Mouse (Mus musculus) forebrain, embryonic 15.5 days (tissue): ENCODE measurements around the gene Gm10134. TPM values are rescaled to one million over a fixed set of nuclear protein-coding genes. Genes with fewer than 3 reads are reported as not detected.

Experiments
- ATAC-seq: fragments of 200-750 bp; cut with Nextera tagmentation; replicated peaks from 2 replicates; pipeline ENCODE4 v1.8.0; 2017; ENCODE audit warnings: mild to moderate bottlenecking, moderate TSS enrichment, moderate library complexity
- H3K27ac ChIP-seq: fragments of 300-500 bp; sonication (generic); replicated peaks from 2 replicates; pipeline ENCODE4 v1.5.1; 2015; ENCODE audit warnings: mild to moderate bottlenecking, inconsistent platforms
- H3K27me3 ChIP-seq: fragments of 300-500 bp; sonication (generic); 2 replicates; pipeline ENCODE4 v1.6.1; 2015; ENCODE audit warnings: inconsistent platforms
- H3K36me3 ChIP-seq: fragments of 300-500 bp; sonication (generic); 2 replicates; pipeline ENCODE4 v1.6.1; 2015; ENCODE audit warnings: mild to moderate bottlenecking, inconsistent platforms
- H3K4me1 ChIP-seq: fragments of 300-500 bp; sonication (generic); 2 replicates; pipeline ENCODE4 v1.6.1; 2015; ENCODE audit warnings: inconsistent platforms
- H3K4me2 ChIP-seq: fragments of 300-500 bp; sonication (generic); replicated peaks from 2 replicates; pipeline ENCODE4 v1.6.1; 2015; ENCODE audit warnings: mild to moderate bottlenecking, inconsistent platforms
- H3K4me3 ChIP-seq: fragments of 300-500 bp; sonication (generic); 2 replicates; pipeline ENCODE4 v1.5.1; 2015; ENCODE audit warnings: mild to moderate bottlenecking, inconsistent platforms
- H3K9ac ChIP-seq: fragments of 300-500 bp; sonication (generic); replicated peaks from 2 replicates; pipeline ENCODE4 v1.6.1; 2015; ENCODE audit warnings: mild to moderate bottlenecking, inconsistent platforms
- H3K9me3 ChIP-seq: fragments of 300-500 bp; sonication (generic); 2 replicates; pipeline ENCODE4 v1.6.1; 2016; ENCODE audit warnings: inconsistent platforms
- WGBS: fragments of 180-500 bp; shearing (Covaris S2); methylation state at CpG from one replicate; pipeline ENCODE4 v1.1.7; 2015; ENCODE audit warnings: mixed read lengths; 5-methylcytosine and 5-hydroxymethylcytosine counted together
- polyA plus RNA-seq: library from polyadenylated mRNA; unstranded; fragments of >200 nt; fragmentation: Nextera tagmentation; extraction: Ambion mirVana; gene quantifications from 2 replicates; pipeline ENCODE4 v1.2.1, GENCODE M21; 2015

Gene Gm10134
- polyA plus RNA-seq, 1 experiment from 2014 or later: 0.92 TPM

GRCm38 (mm10) chr2:28525943-28526876 is 20.3 kb downstream of the Gm10134 start:
- H3K4me3 ChIP-seq: no peak overlapping the region
- H3K4me2 ChIP-seq: no peak overlapping the region; the same call in 1 of the 2 replicates
- peak overlapping the region; percentile 81 for H3K27ac ChIP-seq
- H3K9ac ChIP-seq: no peak overlapping the region
- peaks cover 85% of the 10 kb centered on the region for H3K4me1 ChIP-seq
- H3K27me3 ChIP-seq: no peaks in the 10 kb centered on the region
- 41% methylated on average over 12 of the region's 12 CpGs for WGBS
- ATAC-seq: no peak
- no peaks in the 10 kb centered on the region for H3K9me3 ChIP-seq
- peaks cover 5% of the 10 kb centered on the region; the same call in 1 of the 2 replicates for H3K36me3 ChIP-seq

- Histone ChIP-seq H3K36me3 (no peaks in the 10 kb centered on the region), H3K4me3 (no peak overlapping the region), H3K4me2 (no peak overlapping the region), H3K27ac (no peak overlapping the region), H3K4me1 (peaks cover 79% of the 10 kb centered on the region), H3K27me3 (no peaks in the 10 kb centered on the region), H3K9ac (no peak overlapping the region), H3K9me3 (no peaks in the 10 kb centered on the region)
- ATAC-seq: no peak
- 84% methylated on average over 20 of the region's 20 CpGs for WGBS
Observed at GRCm38 (mm10) chr2:28527436-28528353, 21.8 kb downstream of the Gm10134 start.

DNA sequence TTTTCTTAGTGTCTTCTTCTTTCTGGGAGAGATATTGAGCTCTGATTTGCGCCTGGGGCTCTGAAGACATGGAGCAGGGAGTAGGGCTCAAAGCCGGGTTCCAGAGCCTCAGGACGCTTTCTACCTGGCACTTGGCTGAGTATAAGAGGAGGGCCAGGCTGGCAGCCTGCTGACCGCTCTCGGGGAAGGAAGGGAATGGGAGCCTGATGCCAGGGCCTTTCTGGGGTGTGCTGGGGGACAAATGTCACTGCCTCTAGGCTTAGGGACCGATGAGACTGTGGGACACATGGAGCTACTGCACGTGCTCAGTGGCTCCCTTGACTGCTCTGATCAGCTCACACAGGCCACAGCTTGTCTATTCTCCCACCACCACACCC is 22.4 kb downstream of the Gm10134 start:
- Histone ChIP-seq H3K27ac (no peak overlapping the region), H3K4me1 (peaks cover 82% of the 10 kb centered on the region), H3K27me3 (no peaks in the 10 kb centered on the region), H3K9ac (no peak overlapping the region), H3K9me3 (no peaks in the 10 kb centered on the region), H3K36me3 (no peaks in the 10 kb centered on the region), H3K4me3 (no peak overlapping the region), H3K4me2 (no peak overlapping the region)
- WGBS: 85% methylated on average over 7 of the region's 7 CpGs
- no peak for ATAC-seq

- peak overlapping the region; percentile 21; the same call in 1 of the 2 replicates for H3K27ac ChIP-seq
- WGBS: 71% methylated on average over 4 of the region's 4 CpGs
- no peak overlapping the region for H3K9ac ChIP-seq
- H3K27me3 ChIP-seq: no peaks in the 10 kb centered on the region
- H3K36me3 ChIP-seq: no peaks in the 10 kb centered on the region
- no peak overlapping the region for H3K4me2 ChIP-seq
- peaks cover 82% of the 10 kb centered on the region for H3K4me1 ChIP-seq
- no peak overlapping the region for H3K4me3 ChIP-seq
- H3K9me3 ChIP-seq: no peaks in the 10 kb centered on the region
- ATAC-seq: no peak
Observed at GRCm38 (mm10) chr2:28529856-28530255, 24.0 kb downstream of the Gm10134 start.

GRCm38 (mm10) chr2:28530311-28530710 is 24.4 kb downstream of the Gm10134 start:
- H3K4me1 ChIP-seq: peaks cover 82% of the 10 kb centered on the region
- H3K27me3 ChIP-seq: no peaks in the 10 kb centered on the region
- no peaks in the 10 kb centered on the region for H3K36me3 ChIP-seq
- H3K4me2 ChIP-seq: no peak overlapping the region
- no peaks in the 10 kb centered on the region for H3K9me3 ChIP-seq
- H3K4me3 ChIP-seq: no peak overlapping the region
- H3K9ac ChIP-seq: no peak overlapping the region
- no peak for ATAC-seq
- WGBS: 66% methylated on average over 7 of the region's 7 CpGs
- 0 out of 2 replicates have a peak overlapping the region, but pooled peaks have one; percentile 21 for H3K27ac ChIP-seq

DNA sequence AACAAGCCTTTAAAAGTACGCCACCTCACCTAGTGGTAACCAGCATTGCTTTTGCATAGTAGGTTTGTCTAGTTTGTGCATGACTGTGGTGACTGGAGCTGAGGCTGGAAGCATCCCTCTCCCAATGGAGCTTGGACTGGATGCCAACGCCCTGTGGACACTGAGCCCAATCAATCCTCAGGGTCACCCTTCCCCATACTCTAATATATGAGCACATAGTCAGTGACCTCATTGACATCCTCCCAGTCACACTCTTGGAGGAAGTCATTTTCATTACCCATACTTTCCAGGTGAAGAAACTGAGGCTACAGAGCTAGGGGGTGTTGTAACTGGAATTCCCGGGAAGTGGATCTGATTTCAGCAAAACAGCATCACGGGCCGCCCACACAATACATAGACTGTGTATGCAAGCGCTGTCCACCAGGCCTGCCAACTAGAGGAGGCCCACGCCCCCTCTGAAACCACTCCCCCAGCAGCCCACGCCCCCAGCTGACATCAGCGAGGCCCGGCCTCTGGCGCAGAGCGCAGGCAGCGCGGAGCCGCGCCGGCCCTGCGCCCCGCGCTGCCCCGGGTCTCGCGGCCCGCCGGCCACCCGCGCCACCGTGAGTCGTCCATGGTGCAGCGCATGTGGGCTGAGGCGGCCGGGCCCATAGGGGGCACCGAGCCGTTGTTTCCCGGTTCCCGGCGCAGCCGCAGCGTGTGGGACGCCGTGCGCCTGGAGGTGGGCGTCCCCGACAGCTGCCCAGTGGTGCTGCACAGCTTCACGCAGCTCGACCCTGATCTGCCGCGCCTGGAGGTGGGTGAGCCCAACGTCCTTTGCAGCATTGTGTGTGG is 27.3 kb downstream of the Gm10134 start:
- no peaks in the 10 kb centered on the region for H3K9me3 ChIP-seq
- peak overlapping the region; percentile 52 for H3K4me3 ChIP-seq
- no peaks in the 10 kb centered on the region for H3K27me3 ChIP-seq
- peak; percentile 87 for ATAC-seq
- WGBS: 3% methylated on average over 49 of the region's 49 CpGs
- H3K4me2 ChIP-seq: peak overlapping the region; percentile 84
- peak overlapping the region; percentile 71 for H3K9ac ChIP-seq
- H3K27ac ChIP-seq: peak overlapping the region; percentile 89
- H3K4me1 ChIP-seq: peaks cover 83% of the 10 kb centered on the region
- no peaks in the 10 kb centered on the region for H3K36me3 ChIP-seq

DNA sequence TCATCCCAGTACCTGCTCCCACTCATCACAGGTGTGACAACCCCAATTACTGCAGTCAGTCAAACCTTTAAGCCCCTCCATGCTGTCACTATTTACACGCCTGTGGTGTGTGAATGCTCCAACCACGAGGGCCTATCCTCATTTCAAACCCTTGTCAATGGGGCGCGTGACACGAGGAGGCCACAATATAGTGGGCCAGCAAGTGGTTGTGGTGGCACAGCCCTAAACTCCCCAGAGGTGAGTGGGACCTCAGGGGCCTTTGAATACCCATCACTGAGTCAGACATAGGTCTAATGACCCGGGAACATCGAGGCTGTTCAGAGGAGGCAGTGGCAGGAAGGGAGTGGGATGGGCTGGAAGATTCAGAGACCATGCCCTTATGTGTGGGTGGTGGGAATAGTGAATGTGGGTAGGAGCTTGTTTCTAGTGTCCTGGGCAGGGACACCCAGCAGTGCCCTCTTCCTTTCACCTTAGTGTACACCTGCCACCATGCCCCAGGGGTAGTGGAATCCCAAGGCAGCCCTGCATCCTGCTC is 28.1 kb downstream of the Gm10134 start:
- 0 out of 2 replicates have a peak, but pooled peaks have one; percentile 5 for ATAC-seq
- H3K4me2 ChIP-seq: peak overlapping the region; percentile 84
- H3K27ac ChIP-seq: peak overlapping the region; percentile 89
- H3K27me3 ChIP-seq: no peaks in the 10 kb centered on the region
- peak overlapping the region; percentile 71 for H3K9ac ChIP-seq
- no peaks in the 10 kb centered on the region for H3K36me3 ChIP-seq
- peak overlapping the region; percentile 52 for H3K4me3 ChIP-seq
- WGBS: 53% methylated on average over 7 of the region's 7 CpGs
- H3K4me1 ChIP-seq: peaks cover 87% of the 10 kb centered on the region
- no peaks in the 10 kb centered on the region for H3K9me3 ChIP-seq

DNA sequence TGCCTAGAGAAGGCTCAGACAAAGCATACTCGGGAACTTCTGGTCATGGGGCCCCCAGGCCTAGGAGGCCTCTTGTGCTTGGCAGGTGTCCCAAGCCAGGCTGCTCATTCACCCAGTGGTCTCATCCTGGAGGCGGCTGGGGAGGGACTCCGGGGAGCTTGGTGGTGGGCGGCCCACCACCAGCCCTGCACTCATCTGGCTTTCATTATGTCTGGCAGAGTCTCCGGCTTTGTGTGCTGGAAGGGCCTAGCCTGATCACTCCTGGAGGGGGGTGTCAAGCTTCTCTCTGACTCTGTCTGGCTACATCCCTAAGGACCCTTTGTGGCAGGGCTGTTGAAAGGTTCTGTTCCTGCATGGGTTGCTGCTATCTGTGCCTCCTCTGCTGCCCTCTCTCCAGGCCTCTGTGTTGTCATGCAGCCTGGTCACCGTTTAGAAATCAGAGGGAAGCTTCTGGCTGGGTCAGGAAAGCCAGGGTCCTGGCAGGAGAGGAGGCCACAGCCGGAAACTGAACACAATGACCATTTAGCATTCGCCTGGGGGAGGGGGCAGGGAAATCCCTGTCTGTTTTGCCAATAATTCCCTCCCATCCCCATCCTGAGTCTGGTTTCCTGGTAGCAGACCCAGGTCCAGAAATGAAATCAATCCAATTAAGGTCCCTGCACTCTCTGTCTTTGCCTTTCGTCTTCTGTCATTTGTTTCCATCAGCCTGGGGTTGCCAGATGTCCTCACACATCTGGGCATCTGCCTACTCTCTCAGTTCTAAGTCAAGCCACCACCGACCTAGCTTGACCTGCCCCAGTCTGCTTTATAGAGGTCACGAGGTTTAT is 28.8 kb downstream of the Gm10134 start:
- H3K9me3 ChIP-seq: no peaks in the 10 kb centered on the region
- ATAC-seq: peak; percentile 24; the same call in 1 of the 2 replicates
- peak overlapping the region; percentile 71 for H3K9ac ChIP-seq
- peak overlapping the region; percentile 84 for H3K4me2 ChIP-seq
- peaks cover 88% of the 10 kb centered on the region for H3K4me1 ChIP-seq
- H3K36me3 ChIP-seq: no peaks in the 10 kb centered on the region
- H3K27ac ChIP-seq: peak overlapping the region; percentile 89
- peak overlapping the region; percentile 52 for H3K4me3 ChIP-seq
- no peaks in the 10 kb centered on the region for H3K27me3 ChIP-seq
- WGBS: 26% methylated on average over 11 of the region's 11 CpGs

GRCm38 (mm10) chr2:28535263-28535540 is 29.3 kb downstream of the Gm10134 start:
- Histone ChIP-seq H3K27ac (peak overlapping the region; percentile 89), H3K4me1 (peaks cover 88% of the 10 kb centered on the region), H3K36me3 (no peaks in the 10 kb centered on the region), H3K4me3 (peak overlapping the region; percentile 9; the same call in 1 of the 2 replicates), H3K27me3 (no peaks in the 10 kb centered on the region), H3K4me2 (peak overlapping the region; percentile 84), H3K9ac (no peak overlapping the region; the same call in 1 of the 2 replicates), H3K9me3 (no peaks in the 10 kb centered on the region)
- ATAC-seq: no peak
- 32% methylated on average over 4 of the region's 4 CpGs for WGBS

DNA sequence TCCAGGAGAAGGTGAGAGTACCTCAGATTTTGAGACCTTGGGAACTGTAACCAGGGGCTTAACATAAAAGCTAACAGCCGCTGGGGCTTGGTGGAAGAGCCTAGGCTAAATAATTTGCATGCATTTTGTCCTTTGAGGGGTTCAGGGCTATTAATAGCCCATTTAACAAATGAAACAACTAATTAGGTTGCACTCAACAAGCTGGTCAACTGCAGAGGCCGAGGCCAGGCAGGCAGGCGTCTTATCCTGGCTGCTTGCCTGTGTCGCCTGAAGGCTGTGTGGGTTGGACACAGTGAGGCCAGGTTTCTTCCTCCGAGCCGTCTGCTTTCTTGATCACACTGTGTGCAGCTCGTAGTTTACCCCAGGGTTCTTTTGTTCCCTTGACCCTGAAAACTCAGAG is 29.8 kb downstream of the Gm10134 start:
- Histone ChIP-seq H3K27me3 (no peaks in the 10 kb centered on the region), H3K4me3 (peak overlapping the region; percentile 9; the same call in 1 of the 2 replicates), H3K36me3 (no peaks in the 10 kb centered on the region), H3K9me3 (no peaks in the 10 kb centered on the region), H3K4me1 (peaks cover 88% of the 10 kb centered on the region), H3K4me2 (peak overlapping the region; percentile 84), H3K9ac (no peak overlapping the region; the same call in 1 of the 2 replicates), H3K27ac (peak overlapping the region; percentile 89)
- no peak; the same call in 1 of the 2 replicates for ATAC-seq
- WGBS: 12% methylated on average over 7 of the region's 7 CpGs
